Mouse (Mus musculus) neural tube, embryonic 11.5 days (tissue): ENCODE data around the gene Tcf3. TPM values are rescaled to one million over a fixed set of nuclear protein-coding genes. Genes with fewer than 3 reads are reported as not detected.
A peak's percentile ranks its signal among the peaks of the same experiment; 100 is the strongest.

Experiments used
- ATAC-seq: fragments of 200-750 bp; cut with Nextera tagmentation; 2 replicates; pipeline ENCODE4 v1.8.0; 2017; ENCODE audit warnings: moderate number of reproducible peaks, mild to moderate bottlenecking, moderate TSS enrichment, moderate library complexity; ENCODE audit not compliant: insufficient read depth, low FRiP score, low TSS enrichment
- DNase-seq: peaks from one replicate; pipeline ENCODE4 v3.0.0-alpha.2; 2015; ENCODE audit warnings: low spot score
- H3K27ac ChIP-seq: fragments of 300-500 bp; sonication (generic); 2 replicates; pipeline ENCODE4 v1.5.1; 2014; ENCODE audit warnings: low read depth, mild to moderate bottlenecking, low read length
- H3K27me3 ChIP-seq: fragments of 300-500 bp; sonication (generic); 2 replicates; pipeline ENCODE4 v1.6.1; 2014; ENCODE audit warnings: mild to moderate bottlenecking, low read length, mixed read lengths; ENCODE audit not compliant: control insufficient read depth, insufficient read depth
- H3K36me3 ChIP-seq: fragments of 300-500 bp; sonication (generic); 2 replicates; pipeline ENCODE4 v1.6.1; 2014; ENCODE audit warnings: mild to moderate bottlenecking, low read length, moderate library complexity, mixed read lengths; ENCODE audit not compliant: control insufficient read depth, insufficient read depth
- H3K4me1 ChIP-seq: fragments of 300-500 bp; sonication (generic); 2 replicates; pipeline ENCODE4 v1.6.1; 2014; ENCODE audit warnings: low read length, mixed read lengths; ENCODE audit not compliant: control insufficient read depth, insufficient read depth
- H3K4me2 ChIP-seq: fragments of 300-500 bp; sonication (generic); 2 replicates; pipeline ENCODE4 v1.6.1; 2014; ENCODE audit warnings: low read depth, mild to moderate bottlenecking, moderate library complexity
- H3K4me3 ChIP-seq: fragments of 300-500 bp; sonication (generic); 2 replicates; pipeline ENCODE4 v1.5.1; 2014; ENCODE audit warnings: low read depth, low read length
- H3K9ac ChIP-seq: fragments of 300-500 bp; sonication (generic); 2 replicates; pipeline ENCODE4 v1.6.1; 2014; ENCODE audit warnings: mild to moderate bottlenecking, low read length
- H3K9me3 ChIP-seq: fragments of 300-500 bp; sonication (generic); 2 replicates; pipeline ENCODE4 v1.6.1; 2016; ENCODE audit warnings: low read length; ENCODE audit not compliant: control insufficient read depth
- WGBS: fragments of 180-500 bp; shearing (Covaris S2); extraction: QIAGEN DNeasy Blood & Tissue Kit; methylation state at CpG from one replicate; pipeline ENCODE4 v1.1.7; 2014; 5-methylcytosine and 5-hydroxymethylcytosine counted together
- polyA plus RNA-seq: library from polyadenylated mRNA; unstranded; fragments of >200 nt; fragmentation: Nextera tagmentation; extraction: Ambion mirVana; gene quantifications from 2 replicates; pipeline ENCODE4 v1.2.1, GENCODE M21; 2014

Gene Tcf3
- polyA plus RNA-seq: 177 and 178 TPM in 2 replicates

- H3K9ac ChIP-seq: peak within 1 kb of the TSS; percentile 99
- peak within 1 kb of the TSS; percentile 99 for H3K4me3 ChIP-seq
- peak within 1 kb of the TSS; percentile 94 for H3K4me2 ChIP-seq
- DNase-seq: peak; percentile 96
- peak; percentile 91 for ATAC-seq
- 1% methylated on average over 49 of the region's 61 CpGs for WGBS
- H3K27ac ChIP-seq: peak within 1 kb of the TSS; percentile 84
- no peaks in the 10 kb centered on the region for H3K27me3 ChIP-seq
- 0 out of 2 replicates have a peak, but pooled peaks cover 9% of the 10 kb centered on the region for H3K4me1 ChIP-seq
- peaks cover 16% of the 10 kb centered on the region for H3K36me3 ChIP-seq
- no peaks in the 10 kb centered on the region for H3K9me3 ChIP-seq
These were observed at the start of gene Tcf3 for GRCm38 (mm10) chr10:80433513-80434232. Gene Tcf3, minus strand, starts transcription at chr10:80433647.

GRCm38 (mm10) chr10:80481002-80481401 lies 47.6 kb upstream of the Tcf3 start:
- WGBS: 14% methylated on average over 5 of the region's 5 CpGs
- Histone ChIP-seq H3K4me3 (no peak overlapping the region), H3K4me2 (no peak overlapping the region), H3K36me3 (no peaks in the 10 kb centered on the region), H3K4me1 (no peaks in the 10 kb centered on the region), H3K9me3 (no peaks in the 10 kb centered on the region), H3K27ac (no peak overlapping the region), H3K9ac (no peak overlapping the region), H3K27me3 (peaks cover 48% of the 10 kb centered on the region)
- DNase-seq (no peak), ATAC-seq (no peak)

- Histone ChIP-seq H3K9me3 (no peaks in the 10 kb centered on the region), H3K4me1 (no peaks in the 10 kb centered on the region), H3K36me3 (no peaks in the 10 kb centered on the region), H3K9ac (no peak overlapping the region; the same call in 1 of the 2 replicates), H3K4me2 (no peak overlapping the region), H3K27ac (no peak overlapping the region), H3K4me3 (no peak overlapping the region), H3K27me3 (peaks cover 26% of the 10 kb centered on the region)
- DNase-seq: no peak
- WGBS: 73% methylated on average over 5 of the region's 5 CpGs
- ATAC-seq: no peak
These were observed 45.1 kb upstream of the Tcf3 start for GRCm38 (mm10) chr10:80478531-80478930.

GRCm38 (mm10) chr10:80475290-80475959 lies 42.0 kb upstream of the Tcf3 start:
- ATAC-seq: peak; percentile 83
- Histone ChIP-seq H3K27me3 (peaks cover 20% of the 10 kb centered on the region), H3K4me2 (peak overlapping the region; percentile 48), H3K9ac (peak overlapping the region; percentile 42), H3K4me3 (peak overlapping the region; percentile 36), H3K9me3 (no peaks in the 10 kb centered on the region), H3K27ac (peak overlapping the region; percentile 34), H3K36me3 (no peaks in the 10 kb centered on the region), H3K4me1 (no peaks in the 10 kb centered on the region)
- peak; percentile 93 for DNase-seq
- WGBS: under 1% methylated on average over 57 of the region's 58 CpGs

GRCm38 (mm10) chr10:80465066-80465465 lies 31.6 kb upstream of the Tcf3 start:
- WGBS: 54% methylated on average over 5 of the region's 5 CpGs
- no peak overlapping the region for H3K9ac ChIP-seq
- no peak overlapping the region for H3K27ac ChIP-seq
- H3K27me3 ChIP-seq: peaks cover 5% of the 10 kb centered on the region
- no peak overlapping the region for H3K4me3 ChIP-seq
- H3K36me3 ChIP-seq: no peaks in the 10 kb centered on the region
- no peaks in the 10 kb centered on the region for H3K4me1 ChIP-seq
- H3K4me2 ChIP-seq: no peak overlapping the region
- H3K9me3 ChIP-seq: no peaks in the 10 kb centered on the region
- ATAC-seq (no peak), DNase-seq (no peak)

- no peak for ATAC-seq
- no peak overlapping the region for H3K4me3 ChIP-seq
These were observed 31.1 kb upstream of the Tcf3 start for GRCm38 (mm10) chr10:80464381-80465035.

GRCm38 (mm10) chr10:80461346-80461745 lies 27.9 kb upstream of the Tcf3 start:
- Histone ChIP-seq H3K27ac (no peak overlapping the region), H3K9me3 (no peaks in the 10 kb centered on the region), H3K27me3 (peaks cover 5% of the 10 kb centered on the region), H3K36me3 (no peaks in the 10 kb centered on the region), H3K4me2 (no peak overlapping the region), H3K9ac (no peak overlapping the region), H3K4me3 (no peak overlapping the region), H3K4me1 (no peaks in the 10 kb centered on the region)
- 78% methylated on average over 7 of the region's 7 CpGs for WGBS
- ATAC-seq (no peak), DNase-seq (no peak)

More at GRCm38 (mm10) chr10:80464381-80465035, 31.1 kb upstream of the Tcf3 start:
- no peak overlapping the region for H3K9ac ChIP-seq
- no peaks in the 10 kb centered on the region for H3K4me1 ChIP-seq
- WGBS: 6% methylated on average over 19 of the region's 19 CpGs
- H3K4me2 ChIP-seq: no peak overlapping the region
- H3K9me3 ChIP-seq: no peaks in the 10 kb centered on the region
- H3K27me3 ChIP-seq: peaks cover 5% of the 10 kb centered on the region
- H3K36me3 ChIP-seq: no peaks in the 10 kb centered on the region
- H3K27ac ChIP-seq: no peak overlapping the region
- peak; percentile 29 for DNase-seq

- WGBS: 66% methylated on average over 4 of the region's 4 CpGs
- DNase-seq (no peak), ATAC-seq (no peak)
- no peaks in the 10 kb centered on the region for H3K9me3 ChIP-seq
- no peak overlapping the region for H3K9ac ChIP-seq
- no peak overlapping the region for H3K4me2 ChIP-seq
- H3K27me3 ChIP-seq: peaks cover 5% of the 10 kb centered on the region
- no peak overlapping the region for H3K4me3 ChIP-seq
- no peak overlapping the region for H3K27ac ChIP-seq
- no peaks in the 10 kb centered on the region for H3K4me1 ChIP-seq
- H3K36me3 ChIP-seq: no peaks in the 10 kb centered on the region
These were observed 26.9 kb upstream of the Tcf3 start for GRCm38 (mm10) chr10:80460324-80460723.
